Mouse (Mus musculus) liver, embryonic 13.5 days (tissue): ENCODE results near the gene Ntsr1. TPM values are rescaled to one million over a fixed set of nuclear protein-coding genes. Genes with fewer than 3 reads are reported as not detected.

Experiments used
- ATAC-seq: fragments of 200-750 bp; cut with Nextera tagmentation; 2 replicates; pipeline ENCODE4 v1.8.0; 2017; ENCODE audit warnings: low read depth, mild to moderate bottlenecking, moderate number of reproducible peaks, moderate library complexity
- DNase-seq: peaks from one replicate; pipeline ENCODE4 v3.0.0; 2022
- H3K27ac ChIP-seq: fragments of 300-500 bp; sonication (generic); 2 replicates; pipeline ENCODE4 v1.5.1; 2015; ENCODE audit warnings: moderate library complexity, mild to moderate bottlenecking, inconsistent platforms
- H3K27me3 ChIP-seq: fragments of 300-500 bp; sonication (generic); 2 replicates; pipeline ENCODE4 v1.6.1; 2015; ENCODE audit warnings: mild to moderate bottlenecking, inconsistent platforms
- H3K36me3 ChIP-seq: fragments of 300-500 bp; sonication (generic); 2 replicates; pipeline ENCODE4 v1.6.1; 2015; ENCODE audit warnings: mild to moderate bottlenecking, inconsistent platforms
- H3K4me1 ChIP-seq: fragments of 300-500 bp; sonication (generic); replicated peaks from 2 replicates; pipeline ENCODE4 v1.6.1; 2015; ENCODE audit warnings: inconsistent platforms
- H3K4me2 ChIP-seq: fragments of 300-500 bp; sonication (generic); 2 replicates; pipeline ENCODE4 v1.6.1; 2015; ENCODE audit warnings: inconsistent platforms, mild to moderate bottlenecking, moderate library complexity
- H3K4me3 ChIP-seq: fragments of 300-500 bp; sonication (generic); replicated peaks from 2 replicates; pipeline ENCODE4 v1.5.1; 2015; ENCODE audit warnings: mild to moderate bottlenecking, inconsistent platforms
- H3K9ac ChIP-seq: fragments of 300-500 bp; sonication (generic); 2 replicates; pipeline ENCODE4 v1.6.1; 2015; ENCODE audit warnings: mild to moderate bottlenecking, inconsistent platforms
- H3K9me3 ChIP-seq: fragments of 300-500 bp; sonication (generic); replicated peaks from 2 replicates; pipeline ENCODE4 v1.6.1; 2016; ENCODE audit warnings: inconsistent platforms
- WGBS: fragments of 180-500 bp; shearing (Covaris S2); methylation state at CpG from one replicate; pipeline ENCODE4 v1.1.7; 2015; ENCODE audit not compliant: insufficient replicate concordance; 5-methylcytosine and 5-hydroxymethylcytosine counted together
- polyA plus RNA-seq: library from polyadenylated mRNA; unstranded; fragments of >200 nt; fragmentation: Nextera tagmentation; extraction: Ambion mirVana; gene quantifications from 2 replicates; pipeline ENCODE4 v1.2.1, GENCODE M21; 2015

The Ntsr1 gene
- polyA plus RNA-seq, 1 experiment from 2014 or later, result 0.08 TPM

- Histone ChIP-seq H3K4me3 (no peak overlapping the region), H3K36me3 (no peaks in the 10 kb centered on the region), H3K4me2 (no peak overlapping the region), H3K27ac (no peak overlapping the region), H3K9me3 (no peaks in the 10 kb centered on the region), H3K27me3 (0 out of 2 replicates have a peak, but pooled peaks cover 8% of the 10 kb centered on the region), H3K4me1 (no peaks in the 10 kb centered on the region; the same call in 1 of the 2 replicates), H3K9ac (no peak overlapping the region)
- 0 out of 2 replicates have a peak, but pooled peaks have one; percentile 16 for ATAC-seq
- no peak for DNase-seq
- 16% methylated on average over 21 of the region's 21 CpGs for WGBS
These were observed 27.3 kb upstream of the Ntsr1 start for GRCm38 (mm10) chr2:180472306-180473079.

DNA sequence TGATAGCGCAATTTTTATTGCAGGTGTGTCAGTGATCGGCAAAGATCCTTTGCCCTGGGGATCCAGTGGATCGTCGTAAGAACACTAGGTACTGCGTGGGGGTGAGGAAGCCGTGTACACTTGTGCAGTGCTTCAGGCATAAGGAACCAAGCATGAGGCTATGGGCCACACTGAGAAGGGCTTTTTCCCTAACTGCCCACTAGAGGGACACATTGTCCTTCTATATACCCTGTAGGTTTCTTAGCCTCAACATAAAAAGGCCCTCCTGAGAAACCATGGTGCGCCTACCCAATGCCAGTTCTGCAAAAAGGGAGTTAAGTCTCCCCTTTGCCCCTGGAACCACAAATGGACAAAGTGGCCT, 26.7 kb upstream of the Ntsr1 start:
- no peak overlapping the region for H3K9ac ChIP-seq
- H3K4me2 ChIP-seq, result no peak overlapping the region
- DNase-seq (no peak), ATAC-seq (peak; percentile 54)
- H3K27me3 ChIP-seq, result 0 out of 2 replicates have a peak, but pooled peaks cover 8% of the 10 kb centered on the region
- H3K36me3 ChIP-seq, result no peaks in the 10 kb centered on the region
- H3K9me3 ChIP-seq, result no peaks in the 10 kb centered on the region
- 51% methylated on average over 7 of the region's 7 CpGs for WGBS
- H3K4me1 ChIP-seq, result no peaks in the 10 kb centered on the region; the same call in 1 of the 2 replicates
- no peak overlapping the region for H3K27ac ChIP-seq
- no peak overlapping the region for H3K4me3 ChIP-seq

DNA sequence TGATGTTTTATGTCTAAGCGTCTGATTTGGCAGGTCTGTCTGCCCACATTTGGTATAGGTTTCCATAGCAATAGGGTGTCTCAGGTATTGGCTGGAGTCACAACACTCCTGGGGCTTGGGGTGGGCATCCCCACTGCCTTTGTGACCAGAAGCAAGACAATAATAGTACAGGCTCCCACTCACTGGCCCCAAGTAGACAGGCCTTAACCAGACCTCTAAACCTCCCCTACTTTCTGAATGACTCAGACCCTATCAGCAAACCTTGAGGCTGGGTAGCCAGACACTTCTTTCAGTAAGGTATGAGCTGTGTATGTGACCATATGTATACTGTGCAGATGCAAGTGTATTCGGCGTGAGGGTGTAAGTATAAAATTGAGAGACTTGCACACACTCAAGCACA, 24.9 kb upstream of the Ntsr1 start:
- 79% methylated on average over 3 of the region's 3 CpGs for WGBS
- no peak overlapping the region for H3K4me2 ChIP-seq
- no peaks in the 10 kb centered on the region for H3K9me3 ChIP-seq
- DNase-seq, result no peak
- H3K27me3 ChIP-seq, result 0 out of 2 replicates have a peak, but pooled peaks cover 8% of the 10 kb centered on the region
- H3K4me3 ChIP-seq, result no peak overlapping the region
- H3K4me1 ChIP-seq, result no peaks in the 10 kb centered on the region; the same call in 1 of the 2 replicates
- no peak overlapping the region for H3K9ac ChIP-seq
- ATAC-seq, result no peak
- no peak overlapping the region for H3K27ac ChIP-seq
- H3K36me3 ChIP-seq, result no peaks in the 10 kb centered on the region

GRCm38 (mm10) chr2:180482274-180482673, 17.5 kb upstream of the Ntsr1 start:
- H3K4me1 ChIP-seq, result no peaks in the 10 kb centered on the region
- no peaks in the 10 kb centered on the region for H3K9me3 ChIP-seq
- H3K36me3 ChIP-seq, result no peaks in the 10 kb centered on the region
- peaks cover 19% of the 10 kb centered on the region for H3K27me3 ChIP-seq
- no peak overlapping the region for H3K27ac ChIP-seq
- 50% methylated on average over 16 of the region's 16 CpGs for WGBS
- no peak for DNase-seq
- H3K9ac ChIP-seq, result no peak overlapping the region
- ATAC-seq, result no peak
- no peak overlapping the region for H3K4me2 ChIP-seq
- no peak overlapping the region for H3K4me3 ChIP-seq

- no peaks in the 10 kb centered on the region for H3K9me3 ChIP-seq
- H3K36me3 ChIP-seq, result no peaks in the 10 kb centered on the region
- DNase-seq, result no peak
These were observed 14.9 kb upstream of the Ntsr1 start for GRCm38 (mm10) chr2:180484882-180485281.

GRCm38 (mm10) chr2:180485306-180485705, 14.5 kb upstream of the Ntsr1 start:
- peaks cover 41% of the 10 kb centered on the region for H3K27me3 ChIP-seq

More at GRCm38 (mm10) chr2:180484882-180485281, 14.9 kb upstream of the Ntsr1 start:
- Histone ChIP-seq H3K9ac (no peak overlapping the region), H3K4me1 (no peaks in the 10 kb centered on the region), H3K4me3 (no peak overlapping the region), H3K4me2 (no peak overlapping the region), H3K27me3 (peaks cover 39% of the 10 kb centered on the region), H3K27ac (no peak overlapping the region)
- ATAC-seq, result no peak
- 38% methylated on average over 4 of the region's 4 CpGs for WGBS

GRCm38 (mm10) chr2:180488210-180488751, 11.5 kb upstream of the Ntsr1 start:
- DNase-seq (no peak), ATAC-seq (no peak)
- H3K36me3 ChIP-seq, result no peaks in the 10 kb centered on the region
- peaks cover 34% of the 10 kb centered on the region for H3K27me3 ChIP-seq
- no peak overlapping the region for H3K27ac ChIP-seq
- no peak overlapping the region for H3K4me2 ChIP-seq
- no peak overlapping the region for H3K9ac ChIP-seq
- 17% methylated on average over 17 of the region's 17 CpGs for WGBS
- no peaks in the 10 kb centered on the region for H3K4me1 ChIP-seq
- no peak overlapping the region for H3K4me3 ChIP-seq
- H3K9me3 ChIP-seq, result no peaks in the 10 kb centered on the region

More at GRCm38 (mm10) chr2:180485306-180485705, 14.5 kb upstream of the Ntsr1 start:
- Histone ChIP-seq H3K4me2 (no peak overlapping the region), H3K27ac (no peak overlapping the region), H3K4me3 (no peak overlapping the region), H3K4me1 (no peaks in the 10 kb centered on the region), H3K36me3 (no peaks in the 10 kb centered on the region), H3K9me3 (no peaks in the 10 kb centered on the region), H3K9ac (no peak overlapping the region)
- DNase-seq, result no peak
- 73% methylated on average over 3 of the region's 3 CpGs for WGBS
- ATAC-seq, result no peak

DNA sequence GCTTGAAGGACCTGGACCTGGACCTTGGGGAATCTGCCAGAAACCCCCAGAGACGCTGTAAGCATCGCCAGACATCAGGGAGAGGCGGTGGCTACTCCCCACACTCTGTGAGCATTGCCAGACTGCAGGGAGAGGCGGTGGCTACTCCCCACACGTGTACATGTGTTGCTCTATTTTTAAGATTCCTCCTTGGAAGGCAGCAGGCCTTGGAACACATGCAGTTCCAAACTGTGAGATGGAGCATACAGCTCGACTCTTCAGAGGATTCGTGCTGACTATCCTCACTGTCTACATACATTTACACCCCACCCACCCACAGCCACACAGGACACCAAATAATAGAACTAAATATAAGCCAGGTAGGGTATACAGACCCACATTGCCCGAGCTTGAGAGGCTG, 3.9 kb upstream of the Ntsr1 start:
- ATAC-seq, result no peak
- no peak overlapping the region for H3K4me3 ChIP-seq
- H3K27me3 ChIP-seq, result peaks cover 44% of the 10 kb centered on the region
- DNase-seq, result no peak
- no peak overlapping the region for H3K9ac ChIP-seq
- no peaks in the 10 kb centered on the region for H3K36me3 ChIP-seq
- H3K4me1 ChIP-seq, result no peaks in the 10 kb centered on the region
- H3K4me2 ChIP-seq, result no peak overlapping the region
- 52% methylated on average over 8 of the region's 8 CpGs for WGBS
- no peak overlapping the region for H3K27ac ChIP-seq
- no peaks in the 10 kb centered on the region for H3K9me3 ChIP-seq

GRCm38 (mm10) chr2:180500726-180501125, 950 bp downstream of the Ntsr1 start:
- H3K9me3 ChIP-seq, result no peaks in the 10 kb centered on the region
- DNase-seq (no peak), ATAC-seq (no peak)
- no peak overlapping the region for H3K27ac ChIP-seq
- H3K4me2 ChIP-seq, result no peak overlapping the region
- no peaks in the 10 kb centered on the region for H3K4me1 ChIP-seq
- 36% methylated on average over 13 of the region's 13 CpGs for WGBS
- H3K9ac ChIP-seq, result no peak overlapping the region
- peaks cover 55% of the 10 kb centered on the region for H3K27me3 ChIP-seq
- no peak overlapping the region for H3K4me3 ChIP-seq
- H3K36me3 ChIP-seq, result no peaks in the 10 kb centered on the region

- H3K27me3 ChIP-seq, result peaks cover 55% of the 10 kb centered on the region
- DNase-seq, result no peak
- WGBS, result 32% methylated on average over 9 of the region's 9 CpGs
- no peaks in the 10 kb centered on the region for H3K9me3 ChIP-seq
- H3K9ac ChIP-seq, result no peak overlapping the region
- H3K27ac ChIP-seq, result no peak overlapping the region
- H3K4me1 ChIP-seq, result no peaks in the 10 kb centered on the region
- no peak overlapping the region for H3K4me3 ChIP-seq
- H3K4me2 ChIP-seq, result no peak overlapping the region
- ATAC-seq, result no peak
- H3K36me3 ChIP-seq, result no peaks in the 10 kb centered on the region
These were observed 1.6 kb downstream of the Ntsr1 start for GRCm38 (mm10) chr2:180501217-180501967.

DNA sequence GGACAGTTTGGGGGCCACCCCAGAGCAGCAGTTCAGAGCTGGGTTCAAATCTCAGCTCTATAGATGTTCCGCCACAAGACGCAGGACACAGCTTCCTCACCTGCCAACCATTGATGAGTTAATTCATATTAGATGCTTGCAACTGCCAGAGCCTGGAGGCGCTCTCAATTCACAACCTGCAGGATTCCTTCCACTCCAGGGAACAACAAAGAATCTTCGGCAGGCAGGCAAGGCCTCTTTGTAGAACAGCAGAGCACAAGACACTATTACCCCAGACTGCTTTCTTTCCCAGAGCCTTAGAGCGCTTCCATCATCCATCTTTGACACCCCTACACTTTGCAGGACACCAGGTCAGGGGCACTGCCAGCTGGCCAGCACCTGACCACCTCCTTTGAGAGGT, 6.5 kb downstream of the Ntsr1 start:
- Histone ChIP-seq H3K9me3 (no peaks in the 10 kb centered on the region), H3K27me3 (peaks cover 15% of the 10 kb centered on the region), H3K4me1 (no peaks in the 10 kb centered on the region), H3K4me3 (no peak overlapping the region), H3K27ac (no peak overlapping the region), H3K36me3 (no peaks in the 10 kb centered on the region), H3K4me2 (no peak overlapping the region), H3K9ac (no peak overlapping the region)
- 69% methylated on average over 5 of the region's 5 CpGs for WGBS
- DNase-seq, result no peak
- ATAC-seq, result no peak
